ENCODE assay signal across 9 mouse cellular contexts in genomic region chr6:136742352-136743118, GRCm38 (mm10). TPM values are rescaled to one million over a fixed set of nuclear protein-coding genes. Genes with fewer than 3 reads are reported as not detected.
DNase-seq lines count a peak whose midpoint lies in the region; ATAC-seq and TF ChIP-seq lines count a peak whose summit lies in the region.
"Had no signal": no experiment of that assay in that cellular context is flagged by ENCODE, and none has a peak within 500 bp of the region (broad histone marks: within the 10 kb centered on the region; RNA-seq: fewer than 3 reads in every experiment).

No protein-coding gene starts in this region.

- H3K9me3 ChIP-seq in ES-E14 (ENCODE audit: control insufficient read depth, insufficient read depth, low read depth, low read length), result no peaks in the 10 kb centered on the region
- H3K9me3 ChIP-seq in forebrain, embryonic 15.5 days, result no peaks in the 10 kb centered on the region
- no peaks in the 10 kb centered on the region for H3K9me3 ChIP-seq in hindbrain, embryonic 10.5 days
- no peaks in the 10 kb centered on the region for H3K9me3 ChIP-seq in neural tube, embryonic 15.5 days (replicated peaks)

- peak; percentile 87 for DNase-seq in ES-E14 (ENCODE audit: low read depth, low spot score)
- peak; percentile 65 for DNase-seq in cerebellum, adult 11 months
- peak; percentile 87 for DNase-seq in hindbrain, embryonic 10.5 days (ENCODE audit: low spot score)
- DNase-seq in layer of hippocampus, adult 8-10 months (ENCODE audit: low spot score in 2 of 2), result peak; percentile 63 to 94
- peak; percentile 80 for DNase-seq in lung, adult 2 months
- peak; percentile 64 to 80 for DNase-seq in thymus, adult 18-20 months

- ATAC-seq in forebrain, embryonic 15.5 days (replicated peaks), result peak; percentile 86
- peak; percentile 83 for ATAC-seq in neural tube, embryonic 15.5 days (ENCODE audit: low FRiP score)

- TF ChIP-seq POLR2A in lung, adult 2 months (IDR thresholded peaks at IDR 0.05; ENCODE audit: borderline replicate concordance, extremely low read depth, low read depth, low read length), result no peak

- H3K27me3 ChIP-seq in forebrain, embryonic 15.5 days, result no peaks in the 10 kb centered on the region
- no peaks in the 10 kb centered on the region for H3K27me3 ChIP-seq in hindbrain, embryonic 10.5 days (ENCODE audit: insufficient read depth, poor library complexity, severe bottlenecking)
- H3K27me3 ChIP-seq in neural tube, embryonic 15.5 days (replicated peaks), result no peaks in the 10 kb centered on the region

- H3K9ac ChIP-seq in ES-E14 (ENCODE audit: insufficient read depth, low read depth, low read length, poor library complexity, severe bottlenecking), result no peak overlapping the region
- H3K9ac ChIP-seq in forebrain, embryonic 15.5 days (replicated peaks), result no peak overlapping the region
- H3K9ac ChIP-seq in neural tube, embryonic 15.5 days (replicated peaks), result no peak overlapping the region

- TF ChIP-seq CTCF in lung, adult 2 months (IDR thresholded peaks at IDR 0.05; ENCODE audit: insufficient read depth, low read length), result peak; percentile 22

- H3K27ac ChIP-seq in ES-E14 (ENCODE audit: insufficient read depth, low read depth, low read length, poor library complexity, severe bottlenecking), result no peak overlapping the region
- no peak overlapping the region for H3K27ac ChIP-seq in forebrain, embryonic 15.5 days (replicated peaks)
- no peak overlapping the region for H3K27ac ChIP-seq in hindbrain, embryonic 10.5 days
- H3K27ac ChIP-seq in neural tube, embryonic 15.5 days (replicated peaks), result no peak overlapping the region
- H3K27ac ChIP-seq: macrophage had no signal

- WGBS in forebrain, embryonic 15.5 days, result 46% methylated on average over 10 of the region's 10 CpGs
- 46% methylated on average over 10 of the region's 10 CpGs for WGBS in hindbrain, embryonic 10.5 days
- 36% methylated on average over 10 of the region's 10 CpGs for WGBS in lung, adult 2 months
- 42% methylated on average over 10 of the region's 10 CpGs for WGBS in neural tube, embryonic 15.5 days

- H3K4me1 ChIP-seq in ES-E14 (ENCODE audit: control insufficient read depth in 2 of 2, insufficient read depth in 2 of 2, low read length in 2 of 2, poor library complexity in 1 of 2), result peaks cover 0 to 4% of the 10 kb centered on the region in 2 experiments; a peak in 1 of 4 replicates
- H3K4me1 ChIP-seq in forebrain, embryonic 15.5 days, result no peaks in the 10 kb centered on the region
- H3K4me1 ChIP-seq in hindbrain, embryonic 10.5 days (replicated peaks), result no peaks in the 10 kb centered on the region
- H3K4me1 ChIP-seq in lung, adult 2 months (ENCODE audit: control insufficient read depth, insufficient read depth, low read length), result no peaks in the 10 kb centered on the region
- H3K4me1 ChIP-seq in neural tube, embryonic 15.5 days, result peaks cover 3% of the 10 kb centered on the region; the same call in 1 of the 2 replicates

- H3K36me3 ChIP-seq in ES-E14 (ENCODE audit: control insufficient read depth, insufficient read depth, low read length, poor library complexity, severe bottlenecking), result no peaks in the 10 kb centered on the region
- H3K36me3 ChIP-seq in forebrain, embryonic 15.5 days, result no peaks in the 10 kb centered on the region
- no peaks in the 10 kb centered on the region for H3K36me3 ChIP-seq in hindbrain, embryonic 10.5 days
- no peaks in the 10 kb centered on the region for H3K36me3 ChIP-seq in neural tube, embryonic 15.5 days

- H3K4me3 ChIP-seq in ES-E14 (ENCODE audit: insufficient read depth in 1 of 2, low read depth in 1 of 2, low read length in 2 of 2, poor library complexity in 1 of 2, severe bottlenecking in 1 of 2), result no peak overlapping the region
- H3K4me3 ChIP-seq in forebrain, embryonic 15.5 days, result no peak overlapping the region
- no peak overlapping the region for H3K4me3 ChIP-seq in hindbrain, embryonic 10.5 days
- no peak overlapping the region for H3K4me3 ChIP-seq in lung, adult 2 months (replicated peaks; ENCODE audit: extremely low read depth, low read depth, low read length)
- no peak overlapping the region for H3K4me3 ChIP-seq in neural tube, embryonic 15.5 days (replicated peaks)

- in situ Hi-C loops in ES-E14 (cut with MboI; ENCODE audit: low sequenced_read_pairs in 2 of 2, unreplicated experiment in 2 of 2), result loop anchor here in 1 of 2 experiments (25.0 kb wide), 1 partner anchor 355 kb away; no protein-coding TSS in a partner anchor

- no peak overlapping the region for H3K4me2 ChIP-seq in forebrain, embryonic 15.5 days (replicated peaks)
- H3K4me2 ChIP-seq in neural tube, embryonic 15.5 days, result no peak overlapping the region

TF ChIP-seq in ES-E14, 5 proteins besides CTCF, POLR2A, EP300 and RAD21:
- TF ChIP-seq ZC3H11A (IDR thresholded peaks at IDR 0.05; ENCODE audit: borderline replicate concordance, low read depth, low read length), result peak; percentile 67
- TF ChIP-seq MAFK (IDR thresholded peaks at IDR 0.05; ENCODE audit: insufficient read depth, low read depth, low read length), result no peak

RNA-seq across cellular contexts. Expression of gene Gucy2c, which starts 39.0 kb away (rescaled TPM):
- 0.09 and 0.11 TPM in 2 replicates for total RNA-seq in ES-E14 (2012; rRNA removed)
- 0.05 TPM in 2 replicates for polyA plus RNA-seq in forebrain, embryonic 15.5 days (2015; fragmentation: Nextera tagmentation; extraction: Ambion mirVana)
- polyA plus RNA-seq in hindbrain, embryonic 10.5 days (2016; fragmentation: Nextera tagmentation; extraction: Ambion mirVana), result 0.05 and 0.11 TPM in 2 replicates
- under 1 TPM; 0.41 to 0.76 (median 0.63) TPM for total RNA-seq in layer of hippocampus, adult 8-10 months (2022)
- 0.04 and 0.27 TPM in 2 replicates for polyA plus RNA-seq in lung, adult 2 months (2012; rRNA removed)
- polyA plus RNA-seq in neural tube, embryonic 15.5 days (2015; fragmentation: Nextera tagmentation; extraction: Ambion mirVana), result 0.23 and 5.5 TPM in 2 replicates
- polyA plus RNA-seq: macrophage had no signal
